Mouse (Mus musculus) limb, embryonic 15.5 days (tissue): Measurements from ENCODE around the gene Map3k4. TPM values are rescaled to one million over a fixed set of nuclear protein-coding genes. Genes with fewer than 3 reads are reported as not detected.
A peak's percentile ranks its signal among the peaks of the same experiment; 100 is the strongest.

Source experiments
- ATAC-seq: fragments of 200-750 bp; cut with Nextera tagmentation; 2 replicates; pipeline ENCODE4 v1.8.0; 2017; ENCODE audit warnings: low read depth, moderate TSS enrichment; ENCODE audit not compliant: insufficient number of reproducible peaks, low FRiP score, low TSS enrichment
- H3K27ac ChIP-seq: fragments of 300-500 bp; sonication (generic); 2 replicates; pipeline ENCODE4 v1.5.1; 2015; ENCODE audit warnings: moderate library complexity, mild to moderate bottlenecking, inconsistent platforms
- H3K27me3 ChIP-seq: fragments of 300-500 bp; sonication (generic); 2 replicates; pipeline ENCODE4 v1.6.1; 2015; ENCODE audit warnings: inconsistent platforms
- H3K36me3 ChIP-seq: fragments of 300-500 bp; sonication (generic); 2 replicates; pipeline ENCODE4 v1.6.1; 2015; ENCODE audit warnings: inconsistent platforms
- H3K4me1 ChIP-seq: fragments of 300-500 bp; sonication (generic); 2 replicates; pipeline ENCODE4 v1.6.1; 2015; ENCODE audit warnings: inconsistent platforms
- H3K4me2 ChIP-seq: fragments of 300-500 bp; sonication (generic); 2 replicates; pipeline ENCODE4 v1.6.1; 2015; ENCODE audit warnings: mild to moderate bottlenecking, inconsistent platforms
- H3K4me3 ChIP-seq: fragments of 300-500 bp; sonication (generic); 2 replicates; pipeline ENCODE4 v1.5.1; 2015; ENCODE audit warnings: mild to moderate bottlenecking, inconsistent platforms
- H3K9ac ChIP-seq: fragments of 300-500 bp; sonication (generic); 2 replicates; pipeline ENCODE4 v1.6.1; 2015; ENCODE audit warnings: inconsistent platforms
- H3K9me3 ChIP-seq: fragments of 300-500 bp; sonication (generic); 2 replicates; pipeline ENCODE4 v1.6.1; 2016; ENCODE audit warnings: inconsistent platforms
- WGBS: fragments of 180-500 bp; shearing (Covaris S2); methylation state at CpG from one replicate; pipeline ENCODE4 v1.1.7; 2015; 5-methylcytosine and 5-hydroxymethylcytosine counted together
- polyA plus RNA-seq: library from polyadenylated mRNA; unstranded; fragments of >200 nt; fragmentation: Nextera tagmentation; extraction: Ambion mirVana; gene quantifications from 2 replicates; pipeline ENCODE4 v1.2.1, GENCODE M21; 2015

Map3k4 gene
- polyA plus RNA-seq, 1 experiment from 2014 or later = 38.8 TPM

DNA sequence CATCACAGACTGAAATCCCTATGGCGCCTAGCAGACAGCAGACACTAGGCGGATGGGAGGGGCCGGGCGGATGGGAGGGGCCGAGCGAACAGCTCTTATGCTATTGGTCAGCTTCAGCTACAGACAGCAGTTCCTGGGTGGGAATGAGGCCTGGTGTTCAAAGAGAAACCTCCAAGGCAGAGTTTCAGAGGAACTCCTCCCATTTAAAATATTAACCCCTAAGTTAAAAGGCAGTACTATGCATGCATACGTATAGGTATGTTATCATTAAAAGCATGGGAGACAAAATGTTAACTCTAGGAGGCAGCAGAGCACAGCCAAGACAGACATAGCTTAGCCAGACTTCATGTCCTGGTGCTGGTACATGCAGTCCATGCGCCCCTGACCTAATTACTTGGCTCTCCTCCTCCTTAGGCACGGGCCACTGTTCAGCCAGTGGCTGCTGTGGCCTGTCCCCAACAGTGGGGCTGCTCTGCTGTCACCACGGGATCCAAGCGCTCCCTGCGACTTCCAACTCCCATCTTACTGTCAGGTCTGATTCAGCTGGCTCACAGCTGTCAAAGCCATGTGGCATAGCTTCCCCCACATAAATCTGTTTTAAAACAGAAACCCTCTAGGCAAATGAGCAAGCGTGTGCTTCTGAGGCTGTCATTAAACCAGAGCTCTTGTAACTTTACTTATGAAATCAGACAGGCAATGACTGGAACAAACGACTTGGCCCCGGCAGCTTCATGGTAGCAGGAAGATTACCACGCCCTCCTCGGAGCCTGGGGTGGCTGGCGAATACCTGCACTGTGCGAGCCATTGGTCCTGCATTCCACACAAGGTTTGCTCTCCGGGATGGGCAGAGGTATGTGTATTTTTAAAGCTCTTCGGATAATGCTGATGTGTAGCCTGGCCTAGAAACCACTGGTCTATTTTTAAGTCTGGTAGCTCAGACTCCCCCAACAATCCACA, 52.3 kb downstream of the Map3k4 start:
- WGBS = 26% methylated on average over 21 of the region's 21 CpGs

DNA sequence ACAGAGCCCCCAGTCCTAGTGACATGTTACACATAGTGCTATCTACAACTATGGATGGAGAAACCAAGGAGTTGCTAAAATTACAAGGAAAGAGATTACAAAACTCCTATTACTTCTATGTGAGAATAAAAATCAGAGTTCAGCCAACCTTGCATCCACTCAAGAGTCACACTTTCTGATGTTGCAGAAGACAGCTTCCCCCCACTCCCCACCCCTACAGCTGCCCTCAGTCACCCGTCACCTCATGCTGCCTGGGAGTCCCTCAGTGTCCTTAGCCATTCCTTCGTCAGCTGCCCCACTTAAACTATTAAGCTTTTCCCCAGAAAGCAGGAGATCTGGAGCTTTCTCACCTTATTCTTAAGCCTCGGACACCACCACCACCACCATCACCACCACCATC, 54.3 kb downstream of the Map3k4 start:
- Histone ChIP-seq H3K4me1 (peaks cover 39% of the 10 kb centered on the region), H3K27me3 (no peaks in the 10 kb centered on the region), H3K36me3 (peaks cover 28% of the 10 kb centered on the region), H3K9ac (no peak overlapping the region), H3K27ac (no peak overlapping the region), H3K4me2 (no peak overlapping the region), H3K9me3 (no peaks in the 10 kb centered on the region), H3K4me3 (no peak overlapping the region)
- WGBS = 87% methylated on average over 3 of the region's 3 CpGs
- ATAC-seq = no peak

More for the DNA sequence above, 52.3 kb downstream of the Map3k4 start:
- no peaks in the 10 kb centered on the region for H3K9me3 ChIP-seq
- ATAC-seq = peak; percentile 54
- peaks cover 29% of the 10 kb centered on the region for H3K36me3 ChIP-seq
- no peak overlapping the region for H3K4me3 ChIP-seq
- H3K4me2 ChIP-seq = peak overlapping the region; percentile 11; the same call in 1 of the 2 replicates
- no peaks in the 10 kb centered on the region for H3K27me3 ChIP-seq
- no peak overlapping the region for H3K9ac ChIP-seq
- H3K27ac ChIP-seq = peak overlapping the region; percentile 59
- H3K4me1 ChIP-seq = peaks cover 39% of the 10 kb centered on the region

DNA sequence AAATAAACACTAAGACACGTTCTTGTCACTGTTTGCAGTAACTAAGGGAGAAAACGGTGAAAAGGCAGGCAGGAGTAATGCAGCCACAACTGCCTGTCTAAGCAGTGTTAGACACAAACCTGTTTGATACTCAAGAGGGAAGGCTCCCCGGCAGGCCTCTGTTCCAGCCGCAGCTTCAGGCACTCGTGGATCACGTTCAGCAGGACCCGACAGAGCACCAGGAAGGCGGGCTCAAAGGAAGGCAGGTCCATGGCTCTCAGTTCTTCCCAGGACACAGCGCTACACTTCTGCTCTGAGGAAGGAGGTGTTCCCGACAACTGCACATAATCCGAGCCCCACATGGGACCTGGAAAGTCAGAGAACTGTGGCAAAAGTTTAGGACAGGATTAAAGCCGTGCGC, 54.8 kb downstream of the Map3k4 start:
- no peaks in the 10 kb centered on the region for H3K9me3 ChIP-seq
- 0 out of 2 replicates have a peak overlapping the region, but pooled peaks have one; percentile 33 for H3K27ac ChIP-seq
- no peak overlapping the region for H3K4me2 ChIP-seq
- H3K27me3 ChIP-seq = no peaks in the 10 kb centered on the region
- no peak overlapping the region for H3K4me3 ChIP-seq
- no peak for ATAC-seq
- peaks cover 32% of the 10 kb centered on the region for H3K36me3 ChIP-seq
- WGBS = 57% methylated on average over 13 of the region's 13 CpGs
- H3K4me1 ChIP-seq = peaks cover 39% of the 10 kb centered on the region
- H3K9ac ChIP-seq = no peak overlapping the region

DNA sequence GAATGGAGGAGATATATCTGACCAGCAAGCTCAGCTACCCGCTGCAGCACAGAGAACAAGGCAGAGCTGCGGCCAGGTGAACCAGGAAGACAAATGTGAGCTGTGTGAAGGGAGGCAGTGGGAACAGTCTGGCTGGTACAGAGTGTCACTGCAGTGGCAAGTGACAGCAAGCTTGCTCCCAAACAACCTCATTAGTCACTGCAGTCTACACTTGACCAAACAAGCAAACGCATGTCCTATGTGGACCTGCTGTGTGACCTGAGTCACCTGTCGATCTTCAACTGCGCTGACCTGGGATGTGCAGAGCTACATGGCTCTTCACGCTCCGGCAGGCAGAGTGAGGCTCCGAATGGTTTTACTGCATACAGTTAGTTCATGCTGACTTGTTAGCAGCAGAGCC, 55.7 kb downstream of the Map3k4 start:
- Histone ChIP-seq H3K4me3 (no peak overlapping the region), H3K9ac (no peak overlapping the region), H3K9me3 (no peaks in the 10 kb centered on the region), H3K4me2 (no peak overlapping the region), H3K4me1 (peaks cover 35% of the 10 kb centered on the region), H3K27ac (0 out of 2 replicates have a peak overlapping the region, but pooled peaks have one; percentile 33), H3K36me3 (peaks cover 39% of the 10 kb centered on the region), H3K27me3 (no peaks in the 10 kb centered on the region)
- WGBS = 76% methylated on average over 8 of the region's 8 CpGs
- ATAC-seq = no peak

DNA sequence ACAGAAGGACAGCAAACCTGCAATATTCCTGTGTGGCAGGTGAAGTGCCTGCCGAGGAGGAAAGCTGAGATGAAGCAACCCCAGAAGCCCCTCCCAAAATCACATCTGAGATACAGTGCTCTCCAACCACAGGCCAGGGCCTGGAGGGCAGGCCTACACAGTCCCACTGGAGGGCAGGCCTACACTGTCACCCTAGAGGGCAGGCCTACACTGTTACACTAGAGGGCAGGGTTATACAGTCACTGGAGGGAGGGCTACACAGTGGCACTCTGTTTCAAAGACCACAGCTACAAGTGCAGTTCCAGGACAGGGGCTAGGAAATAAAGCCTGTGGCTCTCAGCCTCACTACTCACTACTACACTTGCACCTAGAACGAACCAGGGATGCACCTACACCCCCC, 56.7 kb downstream of the Map3k4 start:
- Histone ChIP-seq H3K36me3 (peaks cover 49% of the 10 kb centered on the region), H3K9me3 (no peaks in the 10 kb centered on the region), H3K27ac (no peak overlapping the region), H3K4me1 (peaks cover 28% of the 10 kb centered on the region), H3K27me3 (no peaks in the 10 kb centered on the region), H3K9ac (no peak overlapping the region), H3K4me2 (no peak overlapping the region), H3K4me3 (no peak overlapping the region)
- 70% methylated on average over 2 of the region's 2 CpGs for WGBS
- ATAC-seq = no peak

DNA sequence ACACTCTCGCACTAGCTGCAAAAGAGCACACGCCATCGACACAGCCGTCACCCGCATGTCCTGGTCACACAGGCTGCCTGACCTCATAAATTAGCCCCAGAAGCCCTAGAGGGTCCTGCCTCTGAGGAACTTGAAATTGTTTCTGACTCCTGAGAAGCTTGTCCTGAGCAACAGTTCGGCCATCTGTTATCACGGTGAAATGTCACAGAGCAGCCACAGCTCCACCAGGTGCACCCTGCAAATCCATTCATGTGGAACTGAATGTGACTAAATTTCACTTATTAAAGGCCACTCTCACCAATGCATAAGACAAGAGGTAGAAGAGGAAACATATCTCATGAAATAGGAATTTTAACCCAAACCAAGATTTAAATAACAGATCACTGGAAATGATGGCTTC, 57.2 kb downstream of the Map3k4 start:
- H3K4me1 ChIP-seq = peaks cover 23% of the 10 kb centered on the region
- H3K36me3 ChIP-seq = peaks cover 54% of the 10 kb centered on the region
- H3K27ac ChIP-seq = no peak overlapping the region
- H3K9ac ChIP-seq = no peak overlapping the region
- H3K27me3 ChIP-seq = no peaks in the 10 kb centered on the region
- H3K4me2 ChIP-seq = no peak overlapping the region
- ATAC-seq = no peak
- no peak overlapping the region for H3K4me3 ChIP-seq
- H3K9me3 ChIP-seq = no peaks in the 10 kb centered on the region
- WGBS = 88% methylated on average over 7 of the region's 7 CpGs

DNA sequence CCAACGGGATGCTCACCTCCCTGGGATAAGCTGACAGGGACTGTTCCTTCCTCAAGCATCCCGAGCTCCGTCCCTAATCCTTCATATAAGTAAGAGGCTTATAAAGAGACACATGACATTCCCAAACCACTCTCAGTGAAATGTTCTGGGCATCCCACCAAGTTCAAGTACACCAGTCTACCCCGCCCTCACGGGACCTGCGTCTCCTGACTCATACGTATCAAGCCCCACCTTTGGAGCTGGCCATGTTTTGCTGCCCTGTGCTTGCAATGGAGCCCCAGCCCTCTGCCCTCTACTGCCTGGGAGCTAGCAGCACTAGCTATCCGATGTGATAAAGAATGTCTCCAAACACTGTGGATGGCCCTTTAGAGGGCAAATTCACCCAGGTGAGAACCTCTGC, 58.6 kb downstream of the Map3k4 start:
- peaks cover 67% of the 10 kb centered on the region for H3K36me3 ChIP-seq
- H3K4me1 ChIP-seq = peaks cover 11% of the 10 kb centered on the region
- WGBS = 89% methylated on average over 8 of the region's 8 CpGs
- no peak for ATAC-seq
- no peak overlapping the region for H3K4me2 ChIP-seq
- H3K4me3 ChIP-seq = no peak overlapping the region
- H3K27me3 ChIP-seq = no peaks in the 10 kb centered on the region
- no peaks in the 10 kb centered on the region for H3K9me3 ChIP-seq
- no peak overlapping the region for H3K27ac ChIP-seq
- no peak overlapping the region for H3K9ac ChIP-seq

DNA sequence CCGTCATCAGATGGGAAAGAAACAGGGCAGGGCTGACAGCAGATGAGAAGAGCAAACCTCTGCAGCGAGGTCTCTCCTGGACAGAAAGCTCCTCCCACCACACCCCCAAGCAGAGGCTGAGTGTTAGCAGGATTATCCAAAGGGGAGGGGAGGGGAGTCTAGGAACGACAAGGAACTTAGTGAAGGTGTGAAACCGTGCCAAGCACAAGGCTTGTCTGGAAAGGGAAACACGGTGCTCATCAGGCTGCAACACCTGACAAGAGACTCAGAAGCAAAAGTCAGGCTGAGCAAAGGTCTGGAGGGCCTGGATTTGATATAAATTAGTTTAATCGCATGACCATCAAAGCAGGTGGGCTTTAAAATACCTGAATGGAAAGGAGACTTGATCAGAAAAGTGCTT, 60.1 kb downstream of the Map3k4 start:
- Histone ChIP-seq H3K9ac (no peak overlapping the region), H3K4me1 (peaks cover 7% of the 10 kb centered on the region), H3K27me3 (no peaks in the 10 kb centered on the region), H3K36me3 (peaks cover 82% of the 10 kb centered on the region), H3K4me2 (no peak overlapping the region), H3K27ac (no peak overlapping the region), H3K4me3 (no peak overlapping the region), H3K9me3 (no peaks in the 10 kb centered on the region)
- no peak for ATAC-seq
- 61% methylated on average over 6 of the region's 6 CpGs for WGBS

DNA sequence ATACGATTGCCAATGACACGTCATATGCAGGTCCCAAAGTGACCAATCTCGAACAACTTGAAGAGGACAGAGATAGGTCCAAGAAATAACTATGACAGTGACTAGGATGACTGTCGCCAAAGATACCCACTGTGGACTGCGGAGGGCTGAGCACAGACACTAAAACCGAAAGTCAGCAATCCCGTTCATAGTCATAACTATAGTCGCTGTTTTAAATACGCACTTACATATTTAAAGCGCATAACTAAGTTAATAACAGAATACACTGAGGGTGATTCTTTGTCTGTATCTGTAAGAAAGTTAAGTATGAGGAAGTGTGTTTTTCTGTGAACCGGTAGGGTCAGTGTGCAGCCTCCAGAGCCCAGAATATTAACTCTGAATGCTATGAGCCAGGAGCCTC, 62.5 kb downstream of the Map3k4 start:
- Histone ChIP-seq H3K4me1 (no peaks in the 10 kb centered on the region), H3K9me3 (no peaks in the 10 kb centered on the region), H3K27ac (no peak overlapping the region), H3K4me2 (no peak overlapping the region), H3K4me3 (no peak overlapping the region), H3K36me3 (peaks cover 92% of the 10 kb centered on the region), H3K27me3 (no peaks in the 10 kb centered on the region), H3K9ac (no peak overlapping the region)
- 95% methylated on average over 11 of the region's 11 CpGs for WGBS
- ATAC-seq = no peak

DNA sequence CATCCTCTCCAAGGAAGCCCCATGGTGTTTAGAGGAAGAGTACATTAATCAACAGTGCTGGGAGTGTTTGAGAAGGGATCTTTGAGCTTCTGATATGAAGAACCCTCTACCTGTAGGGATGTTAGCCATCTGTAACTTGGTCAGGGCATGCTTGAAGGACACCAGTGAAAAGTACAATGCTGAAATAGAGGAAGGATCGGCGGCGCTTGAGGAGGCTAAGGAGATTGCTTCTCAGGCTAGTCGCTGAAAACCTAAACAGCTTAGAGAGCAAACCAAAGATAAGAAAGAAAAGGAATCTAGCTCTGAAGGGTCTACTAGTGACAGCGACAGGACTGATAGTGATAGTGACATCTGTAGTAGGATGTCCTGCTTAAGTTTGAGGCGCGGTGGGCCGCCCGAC, 68.0 kb downstream of the Map3k4 start:
- H3K36me3 ChIP-seq = peaks cover 80% of the 10 kb centered on the region
- no peak overlapping the region for H3K4me2 ChIP-seq
- no peaks in the 10 kb centered on the region for H3K4me1 ChIP-seq
- ATAC-seq = no peak
- no peaks in the 10 kb centered on the region for H3K27me3 ChIP-seq
- H3K9me3 ChIP-seq = no peaks in the 10 kb centered on the region
- H3K9ac ChIP-seq = no peak overlapping the region
- H3K27ac ChIP-seq = no peak overlapping the region
- 96% methylated on average over 9 of the region's 9 CpGs for WGBS
- H3K4me3 ChIP-seq = no peak overlapping the region

DNA sequence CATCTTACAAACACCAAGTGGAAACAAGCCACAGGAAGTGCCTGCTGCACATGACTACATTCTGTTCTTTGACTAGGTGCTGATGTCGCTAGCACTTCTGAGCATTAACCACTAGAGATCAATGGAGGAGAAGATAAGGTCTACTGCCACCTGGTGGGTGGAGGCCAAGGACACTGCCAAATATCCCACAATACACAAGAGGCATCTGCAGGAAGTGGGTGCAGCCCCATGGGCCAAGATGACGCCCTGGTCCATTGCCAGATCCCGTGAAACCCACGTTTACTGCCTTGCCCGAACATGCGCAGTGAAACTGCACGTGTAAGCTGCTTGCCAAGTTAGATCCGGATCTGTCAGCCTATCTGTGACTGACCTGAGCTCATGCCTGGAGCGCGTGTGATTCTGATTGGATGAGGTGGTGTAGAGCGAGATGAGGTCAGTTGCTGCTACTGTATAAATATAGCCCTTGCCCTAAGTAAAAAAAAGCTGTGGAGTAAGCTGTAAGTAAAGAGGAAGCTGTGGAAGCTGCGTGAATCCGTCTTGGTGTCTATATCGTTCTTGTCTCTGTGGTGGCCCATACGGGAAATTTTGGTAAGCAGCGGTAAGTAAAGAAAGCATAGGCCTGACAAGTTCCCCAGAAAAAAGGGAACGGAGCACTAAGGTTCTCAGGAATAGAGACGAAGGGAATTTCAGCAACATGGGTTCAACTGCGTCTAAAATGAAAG, 68.7 kb downstream of the Map3k4 start:
- Histone ChIP-seq H3K27ac (no peak overlapping the region), H3K9me3 (no peaks in the 10 kb centered on the region), H3K36me3 (peaks cover 74% of the 10 kb centered on the region), H3K9ac (no peak overlapping the region), H3K4me3 (no peak overlapping the region), H3K4me1 (no peaks in the 10 kb centered on the region), H3K27me3 (no peaks in the 10 kb centered on the region), H3K4me2 (no peak overlapping the region)
- WGBS = 91% methylated on average over 19 of the region's 19 CpGs
- no peak for ATAC-seq

DNA sequence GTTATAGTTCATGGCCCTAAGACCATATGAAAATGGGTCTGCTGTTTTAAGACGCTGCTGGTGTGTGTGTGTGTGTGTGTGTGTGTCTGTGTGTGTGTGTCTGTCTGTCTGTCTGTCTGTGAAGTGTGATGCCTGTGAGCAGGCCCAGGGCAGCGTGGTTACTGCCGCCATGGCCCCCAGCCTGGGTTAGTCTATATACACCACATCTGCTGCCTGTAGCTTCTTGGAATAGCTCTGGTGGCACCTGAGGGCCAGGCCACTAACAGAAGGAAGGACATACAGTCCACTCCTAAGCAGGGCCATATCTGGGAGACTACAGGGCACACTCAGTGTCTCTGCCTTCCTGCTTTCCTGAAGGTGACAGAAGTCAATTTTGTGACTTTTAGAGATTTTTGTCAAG, 77.9 kb downstream of the Map3k4 start:
- H3K9ac ChIP-seq = no peak overlapping the region
- H3K4me2 ChIP-seq = no peak overlapping the region
- peaks cover 69% of the 10 kb centered on the region for H3K36me3 ChIP-seq
- H3K27me3 ChIP-seq = no peaks in the 10 kb centered on the region
- H3K9me3 ChIP-seq = no peaks in the 10 kb centered on the region
- 86% methylated on average over 3 of the region's 3 CpGs for WGBS
- no peak overlapping the region for H3K27ac ChIP-seq
- ATAC-seq = no peak
- no peak overlapping the region for H3K4me3 ChIP-seq
- H3K4me1 ChIP-seq = no peaks in the 10 kb centered on the region
